Mouse (Mus musculus): Measurements from ENCODE around the gene Cpsf3.

The Cpsf3 gene

DNA sequence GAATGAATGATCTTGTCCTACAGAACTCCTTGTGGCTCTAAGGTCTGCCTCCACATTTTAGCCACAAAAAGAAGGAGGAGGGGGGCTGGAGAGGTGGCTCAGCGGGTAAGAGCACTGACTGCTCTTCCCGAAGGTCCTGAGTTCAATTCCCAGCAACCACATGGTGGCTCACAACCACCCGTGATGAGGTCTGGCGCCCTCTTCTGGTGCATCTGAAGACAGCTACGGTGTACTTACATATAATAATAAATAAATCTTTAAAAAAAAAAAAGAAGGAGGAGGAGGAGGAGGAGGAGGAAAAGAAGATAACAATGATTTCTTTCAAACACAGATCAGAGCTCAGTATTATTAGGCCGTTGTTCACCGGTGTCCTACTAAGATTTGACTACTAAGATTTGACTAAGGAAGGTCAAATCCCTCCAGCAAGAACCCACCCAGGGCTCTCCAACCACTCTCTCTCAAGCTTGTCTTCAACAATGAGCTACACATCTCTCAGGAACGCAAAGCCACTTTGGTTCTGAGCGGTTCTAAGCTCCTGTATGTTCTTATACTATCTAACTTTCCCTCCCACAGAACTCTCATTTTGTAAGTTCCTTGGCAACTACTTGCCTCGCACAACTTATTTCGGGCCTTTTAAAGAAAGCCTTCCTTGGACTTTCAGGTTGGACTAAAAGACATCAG, at the start of gene Cpsf3:
Gene Cpsf3, plus strand, starts transcription at position 631 of the 681 bp plus-strand sequence.
- DNase-seq (ENCODE audit: extremely low read depth, insufficient read length, low spot score), result no peak

DNA sequence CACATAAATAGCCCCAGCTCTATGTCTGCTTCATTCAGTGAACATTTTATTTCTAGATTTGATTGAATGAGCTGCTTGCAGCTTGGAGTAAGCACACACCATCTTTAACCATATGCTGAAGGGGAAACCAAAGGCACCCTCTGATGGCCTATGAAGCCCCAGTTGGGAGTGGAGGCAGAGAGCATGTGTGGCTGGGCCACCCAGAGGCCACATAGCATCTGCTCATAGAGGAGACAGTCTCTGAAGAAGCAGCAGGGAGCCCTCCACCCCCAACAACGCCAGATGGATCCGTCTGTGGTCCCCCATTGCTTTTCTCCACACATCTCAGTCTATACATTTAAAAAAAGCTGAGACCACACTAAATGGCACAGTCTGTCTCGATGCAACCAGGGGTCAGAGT, 43.2 kb upstream of the Cpsf3 start:
- DNase-seq (ENCODE audit: extremely low read depth, insufficient read length, low spot score), result no peak

DNA sequence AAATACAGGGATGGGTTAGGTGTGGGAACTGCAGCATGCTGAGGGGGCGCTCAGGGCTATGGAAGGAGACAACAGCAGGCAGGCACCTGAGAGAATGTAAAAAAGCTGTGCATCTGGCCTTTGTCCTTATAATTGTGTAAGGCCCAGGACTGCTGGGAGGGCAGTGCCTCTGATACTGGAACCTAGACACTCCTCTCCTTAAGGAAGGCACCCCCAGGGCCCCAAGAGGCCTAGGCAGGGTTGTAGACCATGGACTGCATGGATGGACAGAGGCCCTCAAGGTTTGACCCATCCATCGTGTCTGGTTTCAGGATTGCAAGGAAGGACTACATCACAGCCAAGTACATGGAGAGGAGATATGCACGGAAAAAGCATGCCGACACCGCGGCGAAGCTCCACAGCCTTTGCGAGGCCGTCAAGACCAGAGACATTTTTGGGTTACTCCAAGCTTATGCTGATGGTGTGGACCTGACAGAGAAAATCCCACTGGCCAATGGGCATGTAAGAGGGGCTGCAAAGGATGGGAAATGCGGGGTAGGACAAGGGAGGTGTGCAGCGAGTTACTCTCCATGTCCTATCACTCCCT, 40.7 kb upstream of the Cpsf3 start:
- no peak for DNase-seq (ENCODE audit: extremely low read depth, insufficient read length, low spot score)

DNA sequence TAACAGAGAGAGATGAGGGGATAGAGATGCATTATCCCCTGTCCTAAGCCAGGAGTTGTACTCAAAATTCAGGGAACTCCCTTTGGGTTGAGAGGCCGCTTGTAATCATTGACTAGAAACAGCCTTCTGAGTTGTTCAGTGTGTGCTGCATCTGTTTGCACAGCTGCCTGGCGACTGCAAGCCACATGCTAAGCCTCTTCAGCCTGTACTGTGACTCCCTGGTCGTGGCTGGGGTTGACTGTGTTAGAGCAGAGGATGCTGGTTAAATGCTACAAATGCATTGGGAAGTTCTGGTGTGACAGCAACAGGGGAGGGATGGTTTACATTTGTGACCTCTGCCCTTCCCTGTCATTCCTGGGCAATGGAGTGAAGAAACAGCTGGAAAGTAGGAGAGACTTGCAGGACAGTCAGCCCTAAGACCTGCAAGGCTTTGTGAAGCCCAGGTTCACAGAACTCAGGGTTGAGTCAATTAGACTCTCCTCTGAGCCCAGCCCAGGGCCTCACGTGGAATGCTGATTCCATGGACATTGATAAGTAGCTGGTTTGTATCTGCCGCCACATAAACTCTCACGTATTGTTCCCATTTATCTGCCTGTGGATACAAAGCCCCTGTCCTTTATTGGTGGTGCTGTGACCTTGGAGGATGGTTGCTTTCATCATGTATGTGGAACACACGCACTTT, 37.3 kb upstream of the Cpsf3 start:
- no peak for DNase-seq (ENCODE audit: extremely low read depth, insufficient read length, low spot score)

DNA sequence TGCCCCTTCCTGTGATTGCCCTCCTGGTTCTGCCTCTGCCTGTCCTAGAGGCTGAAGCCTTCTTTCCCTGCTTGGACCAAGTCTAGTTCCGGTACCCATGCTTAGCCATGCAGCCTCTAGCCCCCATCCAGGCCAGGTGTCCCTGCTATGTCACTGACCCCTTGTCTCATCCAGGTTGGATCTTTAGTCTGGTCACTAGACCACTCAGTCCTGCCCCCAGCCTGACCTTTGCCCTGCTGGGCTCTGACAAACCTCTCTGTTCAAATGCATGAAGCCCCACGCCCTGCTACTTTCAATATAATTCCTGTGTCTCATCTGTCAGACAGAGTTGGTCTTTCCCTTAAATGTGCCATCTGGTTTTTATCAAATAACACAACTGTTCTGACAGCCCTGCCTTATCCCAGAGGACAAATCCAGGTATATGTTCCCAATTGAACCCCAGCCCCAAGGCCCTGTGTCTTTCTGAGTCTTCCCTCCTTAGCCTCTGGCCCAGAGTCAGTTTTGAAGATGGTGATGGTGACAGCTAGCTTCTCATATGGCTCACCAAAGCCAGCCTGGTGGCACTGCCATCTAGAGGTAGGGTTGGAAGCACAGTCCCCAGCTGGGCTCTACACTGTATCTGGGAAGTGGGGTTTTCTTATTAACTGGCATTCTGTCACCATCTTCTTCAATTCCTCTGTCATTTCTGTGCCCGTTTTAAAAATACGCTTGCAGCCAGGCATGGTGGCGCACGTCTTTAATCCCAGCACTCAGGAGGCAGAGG, 24.5 kb upstream of the Cpsf3 start:
- no peak for DNase-seq (ENCODE audit: extremely low read depth, insufficient read length, low spot score)

DNA sequence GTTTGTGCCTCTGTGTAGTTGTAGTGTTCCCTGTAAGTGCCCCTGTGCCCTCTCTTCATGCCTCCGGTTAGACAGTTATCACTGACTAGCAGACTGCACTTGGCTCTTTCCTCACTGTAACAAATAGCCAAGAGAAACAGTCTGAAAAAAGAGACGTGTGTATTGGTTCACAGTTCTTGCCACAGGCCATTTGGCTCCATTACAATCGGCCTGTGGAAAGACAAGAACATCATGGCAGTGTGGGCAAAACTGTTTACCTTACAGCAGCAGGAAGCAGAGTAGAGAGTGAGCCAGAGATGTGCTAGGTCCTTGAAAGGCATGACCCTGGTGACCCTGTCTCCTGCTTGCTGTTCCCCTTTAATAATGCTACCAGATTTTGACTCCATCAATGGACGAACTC, 23.7 kb upstream of the Cpsf3 start:
- DNase-seq (ENCODE audit: extremely low read depth, insufficient read length, low spot score), result no peak

DNA sequence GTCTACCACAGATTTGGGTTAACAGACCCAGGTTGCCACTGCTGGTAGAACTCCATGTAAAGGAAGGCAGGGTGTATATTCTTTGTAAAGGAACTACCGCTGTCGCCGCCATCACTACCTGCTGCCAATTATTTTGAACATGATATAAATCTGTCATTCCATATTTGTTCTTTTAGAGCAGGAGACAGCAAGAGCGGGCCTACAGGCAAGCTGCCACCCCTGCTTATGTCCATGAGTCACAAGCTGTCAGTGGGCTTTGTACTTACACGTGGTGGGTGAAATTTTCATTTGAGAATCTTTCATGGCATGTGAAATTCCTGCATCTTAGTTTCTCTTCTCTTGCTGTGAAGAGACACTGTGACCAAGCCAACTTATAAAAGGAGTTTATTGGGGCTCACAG, 21.9 kb upstream of the Cpsf3 start:
- no peak for DNase-seq (ENCODE audit: extremely low read depth, insufficient read length, low spot score)

DNA sequence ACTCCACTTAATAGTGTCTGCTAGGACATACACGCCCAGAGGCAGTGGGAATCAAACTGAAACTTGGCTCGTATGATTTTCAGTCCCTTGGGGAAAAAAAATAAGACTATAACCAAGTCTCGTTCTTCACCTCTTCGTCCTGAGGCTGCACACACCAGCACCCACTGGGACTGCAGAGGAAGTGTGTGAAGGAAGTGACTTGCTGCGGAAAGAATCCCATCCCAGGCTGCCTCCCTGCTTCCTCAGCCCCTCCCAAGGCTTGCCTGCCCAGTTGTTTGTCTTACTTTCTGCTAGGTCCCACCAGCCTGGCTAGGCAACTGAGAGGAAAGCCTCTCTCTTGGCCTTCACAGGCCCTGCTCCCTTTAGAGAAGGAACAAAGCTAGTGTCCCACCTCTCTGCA, 20.9 kb upstream of the Cpsf3 start:
- DNase-seq (ENCODE audit: extremely low read depth, insufficient read length, low spot score), result no peak

DNA sequence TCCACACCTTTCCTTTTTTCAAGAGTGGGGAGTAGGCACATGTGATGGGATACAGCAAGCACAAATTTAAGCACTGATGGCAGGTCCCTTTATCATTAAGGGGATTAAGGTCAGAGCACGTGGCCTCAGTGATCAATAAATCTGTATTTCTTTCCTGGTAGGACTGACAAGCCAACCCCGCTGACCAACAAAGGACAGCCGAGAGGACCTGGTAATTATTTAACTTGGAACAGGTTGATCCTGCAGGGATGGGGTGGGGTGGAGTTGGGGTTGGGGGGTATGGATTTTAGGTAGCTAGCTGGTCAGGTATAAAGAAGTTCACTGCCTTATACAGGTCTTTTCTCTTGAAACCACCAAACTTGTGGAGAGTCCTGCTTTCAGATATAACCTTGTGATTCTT, 20.2 kb upstream of the Cpsf3 start:
- no peak for DNase-seq (ENCODE audit: extremely low read depth, insufficient read length, low spot score)

DNA sequence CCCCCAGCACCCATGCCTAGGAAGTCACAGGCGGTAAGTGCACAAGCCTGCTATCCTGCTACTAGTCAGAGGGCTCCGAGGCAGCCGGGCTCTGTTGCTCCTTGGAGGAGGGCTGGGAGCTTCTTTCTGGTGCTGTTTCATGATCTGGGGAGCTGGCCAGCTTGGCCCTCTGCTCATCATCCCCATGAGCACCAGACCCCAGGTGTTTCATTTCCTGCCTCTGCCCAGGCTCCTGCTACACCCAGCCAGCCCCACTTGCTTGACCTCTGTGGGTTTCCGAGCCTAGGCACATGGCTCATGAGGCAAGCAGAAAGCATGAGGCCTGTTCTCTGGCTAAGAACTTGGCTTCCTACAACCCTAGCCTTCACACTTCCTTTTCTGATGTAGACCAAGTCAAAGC, 19.7 kb upstream of the Cpsf3 start:
- no peak for DNase-seq (ENCODE audit: extremely low read depth, insufficient read length, low spot score)

DNA sequence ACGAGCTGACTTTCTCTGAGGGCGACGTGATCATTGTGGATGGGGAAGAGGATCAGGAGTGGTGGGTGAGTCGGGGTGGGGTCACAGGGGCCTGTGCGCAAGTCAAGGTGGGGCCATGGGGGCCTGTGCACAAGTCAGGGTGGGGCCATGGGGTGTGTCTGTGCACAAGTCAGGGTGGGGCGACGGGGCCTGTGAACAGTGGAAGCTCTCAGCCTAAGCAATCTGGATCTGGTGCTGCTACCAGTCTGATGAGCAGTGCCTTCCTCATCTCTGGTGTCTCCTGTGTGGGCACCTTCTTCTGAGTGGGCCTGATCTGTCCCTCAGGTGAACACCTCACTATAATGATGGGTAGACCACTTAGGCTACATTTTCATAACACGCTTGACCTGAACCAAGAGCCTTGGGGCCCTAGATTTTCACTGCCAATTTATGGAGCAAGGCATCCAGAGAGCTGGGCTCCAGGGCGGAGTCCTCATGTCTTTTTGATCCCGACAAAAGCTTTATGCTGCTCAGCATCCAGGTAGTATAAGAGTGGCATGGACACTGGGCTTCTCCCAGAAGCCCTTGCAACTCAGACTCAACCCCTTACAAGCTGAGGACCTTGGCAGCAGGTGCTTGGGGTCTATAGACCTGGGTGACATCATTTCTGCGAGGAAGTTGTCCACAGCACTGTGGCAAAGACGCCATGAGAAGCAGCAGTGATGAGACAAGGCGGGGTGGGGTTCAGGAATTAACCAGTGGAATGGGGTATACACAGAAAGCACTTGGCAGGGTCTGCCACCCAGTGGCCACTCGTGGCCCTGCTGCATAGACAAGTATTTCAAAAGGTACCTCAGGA, 19.0 kb upstream of the Cpsf3 start:
- no peak for DNase-seq (ENCODE audit: extremely low read depth, insufficient read length, low spot score)

DNA sequence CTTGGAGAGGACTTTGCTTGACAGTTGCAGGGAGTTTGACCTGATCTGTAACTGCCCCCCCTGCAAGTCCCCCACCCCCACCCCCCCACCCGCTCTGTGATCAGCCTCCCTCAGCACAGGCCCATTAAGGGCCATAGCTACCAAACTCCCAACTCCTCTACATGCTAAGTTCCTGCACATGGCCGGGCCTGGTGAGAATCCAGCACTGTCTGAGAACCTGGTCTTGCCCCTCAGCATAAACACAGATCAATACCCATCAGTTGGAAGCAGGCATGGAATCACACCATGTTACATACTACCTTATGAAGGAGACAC, 18.4 kb upstream of the Cpsf3 start:
- no peak for DNase-seq (ENCODE audit: extremely low read depth, insufficient read length, low spot score)

DNA sequence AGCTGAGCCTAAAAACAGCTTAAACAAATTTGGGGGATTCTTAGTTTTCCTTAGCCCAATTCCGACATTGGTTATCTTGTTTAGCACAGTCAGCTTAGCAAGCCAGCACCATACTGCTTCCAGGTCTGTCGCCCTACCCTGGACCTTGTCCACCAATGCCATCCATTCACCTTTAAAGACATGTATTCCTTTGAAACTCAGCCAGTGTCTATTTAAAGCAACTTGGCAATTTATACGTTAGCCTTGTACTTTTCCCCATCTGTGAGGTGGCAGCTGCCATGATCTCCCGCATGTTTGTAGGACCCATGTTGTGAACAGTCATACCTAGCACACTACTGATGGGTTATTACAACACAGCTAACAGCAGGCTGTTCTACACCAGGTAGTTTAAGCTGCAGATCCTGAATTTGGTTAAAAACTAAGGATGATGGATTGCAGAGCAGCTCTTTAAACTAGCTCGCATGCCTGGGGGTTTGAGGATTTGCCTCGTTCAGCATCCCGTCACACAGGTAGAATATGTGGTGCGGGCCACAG, 17.0 kb upstream of the Cpsf3 start:
- DNase-seq (ENCODE audit: extremely low read depth, insufficient read length, low spot score), result no peak

DNA sequence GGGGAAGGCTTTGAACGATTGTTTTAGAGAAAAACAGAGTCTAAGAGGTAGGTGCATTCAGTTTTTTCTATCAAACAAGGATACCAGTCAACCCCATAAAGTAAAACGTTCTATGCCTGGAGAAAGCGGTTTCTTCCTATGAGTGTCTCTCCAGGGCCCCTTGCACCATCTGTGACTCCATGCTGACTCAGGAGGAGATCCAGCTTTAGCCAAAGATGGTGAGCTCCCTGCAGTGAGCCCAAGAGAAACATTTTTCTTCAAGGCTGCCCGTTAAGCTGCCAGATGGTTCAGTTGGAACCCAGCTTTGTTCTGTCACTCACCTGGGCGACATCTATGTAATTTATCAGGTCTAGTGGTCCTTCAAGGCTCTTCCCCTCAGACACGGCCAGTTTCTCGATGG, 10.7 kb upstream of the Cpsf3 start:
- DNase-seq (ENCODE audit: extremely low read depth, insufficient read length, low spot score), result no peak

DNA sequence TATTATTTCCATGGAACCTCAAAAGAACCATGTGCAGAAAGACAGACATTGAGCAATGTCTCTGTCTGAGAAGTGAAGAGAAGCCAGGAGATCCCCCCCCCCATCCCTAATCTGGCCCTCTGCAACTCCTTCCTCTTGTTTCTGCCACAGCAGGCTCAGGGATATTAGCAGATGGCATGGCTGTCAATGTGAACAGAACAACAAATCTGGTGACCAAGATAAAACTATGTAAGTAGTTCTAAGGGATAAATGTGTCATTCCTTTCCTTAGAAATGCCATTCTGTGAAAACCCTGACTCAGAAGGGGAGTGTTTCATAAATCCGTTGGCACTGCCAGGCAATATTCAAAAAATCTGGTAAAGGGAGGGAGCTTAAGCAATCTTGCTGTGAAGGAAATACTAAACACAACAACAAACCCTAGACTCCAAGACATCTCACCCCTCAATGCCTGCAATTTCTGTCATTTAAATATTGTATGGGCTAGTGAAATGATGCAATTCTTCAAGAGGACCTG, 7.8 kb upstream of the Cpsf3 start:
- no peak for DNase-seq (ENCODE audit: extremely low read depth, insufficient read length, low spot score)

DNA sequence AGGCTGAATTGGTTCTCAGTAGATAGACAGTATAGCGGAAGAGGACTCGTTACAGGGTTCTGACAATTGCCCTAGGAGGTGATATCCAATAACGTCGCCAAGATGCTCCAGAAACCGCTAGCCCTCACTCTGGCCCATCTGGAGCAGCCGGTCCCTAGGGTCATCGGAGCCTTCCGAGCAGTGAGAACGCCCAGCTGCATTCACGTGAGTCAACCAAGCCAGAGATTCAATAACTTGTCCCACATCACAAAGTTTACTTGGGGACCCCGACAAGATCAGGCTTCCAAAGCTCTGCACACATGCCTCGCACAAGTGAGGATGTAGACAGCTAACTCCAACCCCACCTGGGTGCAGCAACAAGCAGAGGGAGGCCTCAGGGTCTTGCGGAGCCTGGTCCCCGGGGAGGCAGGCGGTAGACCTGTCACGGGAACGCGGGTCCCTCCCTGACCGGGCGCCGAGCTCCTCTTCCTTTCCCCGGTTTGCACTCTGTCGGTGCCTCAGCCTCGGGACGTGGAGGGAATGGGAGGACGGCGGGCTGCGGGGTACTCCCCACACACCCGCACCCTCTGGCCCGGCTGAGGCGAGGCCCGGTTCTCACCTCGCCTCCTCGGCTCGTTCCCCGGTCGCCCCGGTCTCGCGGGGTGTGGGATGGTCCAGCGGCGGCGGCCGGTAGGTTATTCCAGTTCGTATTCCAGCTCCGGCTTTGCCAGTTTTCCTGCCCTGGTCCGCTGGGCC, 484 bp downstream of the Cpsf3 start:
- no peak for DNase-seq (ENCODE audit: extremely low read depth, insufficient read length, low spot score)

DNA sequence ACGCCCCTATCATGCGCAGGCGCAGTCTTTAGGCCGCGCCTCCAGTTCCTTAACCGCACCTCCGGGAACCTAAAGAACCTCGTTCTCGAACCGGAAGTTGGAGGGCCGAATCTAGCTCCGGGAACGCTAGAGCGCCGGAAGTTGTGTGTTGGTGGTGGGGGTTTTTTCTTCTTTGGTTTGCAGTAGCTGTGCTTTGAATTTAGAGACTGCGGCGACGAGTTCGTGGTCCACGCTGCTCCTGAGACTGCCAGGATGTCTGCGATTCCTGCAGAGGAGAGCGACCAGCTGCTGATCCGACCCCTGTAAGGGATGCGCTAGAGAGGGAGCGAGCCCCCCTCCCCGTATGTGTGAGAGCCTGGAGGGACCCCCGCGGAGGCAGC, 1.0 kb downstream of the Cpsf3 start, which contains the start of gene Itgb1bp1:
Gene Itgb1bp1, minus strand, starts transcription at position 42 of the 380 bp plus-strand sequence.
- peak; percentile 94 for DNase-seq (ENCODE audit: extremely low read depth, insufficient read length, low spot score)

DNA sequence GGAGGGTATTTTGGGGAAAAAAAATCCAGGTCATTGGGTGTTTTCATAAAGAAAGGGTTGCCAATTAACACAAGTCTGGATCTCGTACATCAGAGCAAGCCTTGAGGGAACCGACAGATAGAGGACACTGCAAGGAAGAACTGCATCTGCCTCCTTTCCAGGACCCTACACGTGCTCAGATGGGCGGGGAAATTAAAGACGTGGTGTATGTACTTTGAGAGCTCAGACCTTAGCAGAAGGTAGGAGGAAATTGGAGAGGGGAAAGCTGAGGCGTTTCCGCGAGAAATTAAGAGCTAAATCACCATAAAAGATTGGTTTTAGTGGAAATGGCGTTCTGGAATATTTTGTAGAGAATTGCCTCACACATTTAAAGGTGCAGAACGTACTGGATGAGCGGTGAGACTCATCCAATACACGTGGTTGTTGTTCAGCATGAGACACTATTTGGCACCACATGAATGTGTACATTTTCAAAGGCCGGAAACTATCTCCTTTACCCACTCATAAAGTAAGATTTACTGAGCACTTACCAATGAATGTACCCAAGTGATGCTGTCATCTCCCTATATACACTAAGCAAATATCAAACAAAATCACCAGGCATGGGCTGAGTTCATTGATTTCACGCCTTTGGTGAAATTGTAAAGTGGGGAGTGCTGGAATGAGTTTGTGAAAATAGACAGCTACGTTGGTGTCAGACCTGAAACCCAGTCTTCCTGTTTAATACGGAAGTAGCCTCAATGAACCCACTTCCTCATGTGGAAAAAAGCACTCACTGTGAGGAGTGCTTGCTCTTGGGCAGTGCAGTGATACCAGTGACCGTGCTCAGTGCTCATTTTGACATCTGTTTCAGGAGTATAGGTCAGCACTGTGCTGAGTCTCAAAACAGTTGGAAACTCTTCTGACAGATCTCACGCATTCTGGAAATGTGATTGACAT, 1.8 kb downstream of the Cpsf3 start:
- no peak for DNase-seq (ENCODE audit: extremely low read depth, insufficient read length, low spot score)

All from 3134 (cell line).